Mouse (Mus musculus) cerebellum, adult 8-10 months (tissue): ENCODE results near the gene Anxa8.

ENCODE experiments used
- DNase-seq: peaks from one replicate; pipeline ENCODE4 v3.0.0; 2022

Anxa8 gene

GRCm38 (mm10) chr14:34120016-34120910, 34.5 kb downstream of the Anxa8 start:
- DNase-seq: no peak

- no peak for DNase-seq
These were observed 35.2 kb downstream of the Anxa8 start for GRCm38 (mm10) chr14:34120923-34121351.

- no peak for DNase-seq
These were observed 35.9 kb downstream of the Anxa8 start for GRCm38 (mm10) chr14:34121691-34122090.

- DNase-seq: no peak
These were observed 45.4 kb downstream of the Anxa8 start for GRCm38 (mm10) chr14:34131216-34131615.

- DNase-seq: no peak
These were observed 49.6 kb downstream of the Anxa8 start for GRCm38 (mm10) chr14:34135391-34135790.

- DNase-seq: no peak
These were observed 54.2 kb downstream of the Anxa8 start for GRCm38 (mm10) chr14:34139671-34140664.

- no peak for DNase-seq
These were observed 56.5 kb downstream of the Anxa8 start for GRCm38 (mm10) chr14:34142316-34142715.

- DNase-seq: no peak
These were observed 57.1 kb downstream of the Anxa8 start for GRCm38 (mm10) chr14:34142915-34143314.
